Mouse (Mus musculus): ENCODE results near the gene Zzz3.

- no peak for TF ChIP-seq POLR2A (IDR thresholded peaks at IDR 0.05; ENCODE audit: low read depth, low read length)
- no peak for TF ChIP-seq CTCF (IDR thresholded peaks at IDR 0.05; ENCODE audit: extremely low read depth, insufficient read depth, insufficient read length, insufficient replicate concordance)
These were observed 93.7 kb downstream of the Zzz3 start for GRCm38 (mm10) chr3:152488964-152489363.
